Mouse (Mus musculus): ENCODE results near the gene Psma5. TPM values are rescaled to one million over a fixed set of nuclear protein-coding genes. Genes with fewer than 3 reads are reported as not detected.

The Psma5 gene
- polyA plus RNA-seq, 1 experiment from 2014 or later: 294 TPM

GRCm38 (mm10) chr3:108324837-108325236 lies 68.1 kb downstream of the Psma5 start:
- H3K27me3 ChIP-seq (ENCODE audit: control insufficient read depth, insufficient read depth, low read length): no peaks in the 10 kb centered on the region
- WGBS: 85% methylated on average over 4 of the region's 4 CpGs
- H3K9ac ChIP-seq (replicated peaks; ENCODE audit: low read depth, low read length): no peak overlapping the region
- no peak overlapping the region for H3K4me3 ChIP-seq (ENCODE audit: low read depth, low read length)
- peaks cover 6% of the 10 kb centered on the region; the same call in 1 of the 2 replicates for H3K36me3 ChIP-seq (ENCODE audit: control insufficient read depth, insufficient read depth, low read length)
- no peak for ATAC-seq (ENCODE audit: insufficient number of reproducible peaks, insufficient read depth, low FRiP score, low read depth)
- no peak overlapping the region for H3K27ac ChIP-seq (ENCODE audit: low read length)
- H3K4me1 ChIP-seq (ENCODE audit: control insufficient read depth, insufficient read depth, low read length): peaks cover 2% of the 10 kb centered on the region; the same call in 1 of the 2 replicates
- H3K9me3 ChIP-seq (ENCODE audit: control insufficient read depth, low read depth, low read length): no peaks in the 10 kb centered on the region
- no peak overlapping the region for H3K4me2 ChIP-seq (replicated peaks; ENCODE audit: low read depth, low read length)

- no peak overlapping the region for H3K9ac ChIP-seq (replicated peaks; ENCODE audit: low read depth, low read length)
- WGBS: 84% methylated on average over 9 of the region's 9 CpGs
- H3K4me1 ChIP-seq (ENCODE audit: control insufficient read depth, insufficient read depth, low read length): peaks cover 2% of the 10 kb centered on the region; the same call in 1 of the 2 replicates
- no peak for ATAC-seq (ENCODE audit: insufficient number of reproducible peaks, insufficient read depth, low FRiP score, low read depth)
- no peaks in the 10 kb centered on the region for H3K9me3 ChIP-seq (ENCODE audit: control insufficient read depth, low read depth, low read length)
- H3K4me3 ChIP-seq (ENCODE audit: low read depth, low read length): no peak overlapping the region
- no peak overlapping the region for H3K4me2 ChIP-seq (replicated peaks; ENCODE audit: low read depth, low read length)
- peaks cover 8% of the 10 kb centered on the region; the same call in 1 of the 2 replicates for H3K36me3 ChIP-seq (ENCODE audit: control insufficient read depth, insufficient read depth, low read length)
- no peak overlapping the region for H3K27ac ChIP-seq (ENCODE audit: low read length)
- no peaks in the 10 kb centered on the region for H3K27me3 ChIP-seq (ENCODE audit: control insufficient read depth, insufficient read depth, low read length)
These were observed 68.8 kb downstream of the Psma5 start for GRCm38 (mm10) chr3:108325521-108325920.

GRCm38 (mm10) chr3:108327275-108327674 lies 70.5 kb downstream of the Psma5 start:
- Histone ChIP-seq H3K4me1 (ENCODE audit: control insufficient read depth, insufficient read depth, low read length) (peaks cover 2% of the 10 kb centered on the region; the same call in 1 of the 2 replicates), H3K27me3 (ENCODE audit: control insufficient read depth, insufficient read depth, low read length) (no peaks in the 10 kb centered on the region), H3K9ac (replicated peaks; ENCODE audit: low read depth, low read length) (no peak overlapping the region), H3K4me2 (replicated peaks; ENCODE audit: low read depth, low read length) (no peak overlapping the region), H3K36me3 (ENCODE audit: control insufficient read depth, insufficient read depth, low read length) (peaks cover 10% of the 10 kb centered on the region; the same call in 1 of the 2 replicates), H3K4me3 (ENCODE audit: low read depth, low read length) (no peak overlapping the region), H3K27ac (ENCODE audit: low read length) (0 out of 2 replicates have a peak overlapping the region, but pooled peaks have one; percentile 16), H3K9me3 (ENCODE audit: control insufficient read depth, low read depth, low read length) (no peaks in the 10 kb centered on the region)
- WGBS: 83% methylated on average over 8 of the region's 8 CpGs
- no peak for ATAC-seq (ENCODE audit: insufficient number of reproducible peaks, insufficient read depth, low FRiP score, low read depth)

GRCm38 (mm10) chr3:108327916-108328315 lies 71.2 kb downstream of the Psma5 start:
- Histone ChIP-seq H3K27me3 (ENCODE audit: control insufficient read depth, insufficient read depth, low read length) (no peaks in the 10 kb centered on the region), H3K9me3 (ENCODE audit: control insufficient read depth, low read depth, low read length) (no peaks in the 10 kb centered on the region), H3K4me2 (replicated peaks; ENCODE audit: low read depth, low read length) (no peak overlapping the region), H3K36me3 (ENCODE audit: control insufficient read depth, insufficient read depth, low read length) (peaks cover 11% of the 10 kb centered on the region; the same call in 1 of the 2 replicates), H3K9ac (replicated peaks; ENCODE audit: low read depth, low read length) (no peak overlapping the region), H3K27ac (ENCODE audit: low read length) (peak overlapping the region; percentile 76; the same call in 1 of the 2 replicates), H3K4me1 (ENCODE audit: control insufficient read depth, insufficient read depth, low read length) (peaks cover 2% of the 10 kb centered on the region; the same call in 1 of the 2 replicates), H3K4me3 (ENCODE audit: low read depth, low read length) (no peak overlapping the region)
- 56% methylated on average over 3 of the region's 3 CpGs for WGBS
- ATAC-seq (ENCODE audit: insufficient number of reproducible peaks, insufficient read depth, low FRiP score, low read depth): 0 out of 2 replicates have a peak, but pooled peaks have one; percentile 14

GRCm38 (mm10) chr3:108328441-108328841 lies 71.7 kb downstream of the Psma5 start:
- H3K4me3 ChIP-seq (ENCODE audit: low read depth, low read length): no peak overlapping the region
- no peak overlapping the region for H3K4me2 ChIP-seq (replicated peaks; ENCODE audit: low read depth, low read length)
- H3K27me3 ChIP-seq (ENCODE audit: control insufficient read depth, insufficient read depth, low read length): no peaks in the 10 kb centered on the region
- WGBS: 46% methylated on average over 9 of the region's 9 CpGs
- peak overlapping the region; percentile 76; the same call in 1 of the 2 replicates for H3K27ac ChIP-seq (ENCODE audit: low read length)
- no peak for ATAC-seq (ENCODE audit: insufficient number of reproducible peaks, insufficient read depth, low FRiP score, low read depth)
- no peaks in the 10 kb centered on the region for H3K9me3 ChIP-seq (ENCODE audit: control insufficient read depth, low read depth, low read length)
- H3K36me3 ChIP-seq (ENCODE audit: control insufficient read depth, insufficient read depth, low read length): peaks cover 11% of the 10 kb centered on the region; the same call in 1 of the 2 replicates
- H3K4me1 ChIP-seq (ENCODE audit: control insufficient read depth, insufficient read depth, low read length): peaks cover 2% of the 10 kb centered on the region; the same call in 1 of the 2 replicates
- no peak overlapping the region for H3K9ac ChIP-seq (replicated peaks; ENCODE audit: low read depth, low read length)

Other genes with a start within 250 kb of the Psma5 start
- 320 and 324 TPM in 2 replicates for gene Gstm1, start 239.0 kb upstream of the Psma5 start, polyA plus RNA-seq (2014; fragmentation: Nextera tagmentation; extraction: Ambion mirVana)
- 18.1 and 21.2 TPM in 2 replicates for gene Gstm4, start 212.0 kb upstream of the Psma5 start, polyA plus RNA-seq (2014; fragmentation: Nextera tagmentation; extraction: Ambion mirVana)
- 33.6 and 36.0 TPM in 2 replicates for gene Ampd2, start 170.3 kb upstream of the Psma5 start, polyA plus RNA-seq (2014; fragmentation: Nextera tagmentation; extraction: Ambion mirVana)
- 0.51 and 1.2 TPM in 2 replicates for gene Gnat2, start 164.1 kb upstream of the Psma5 start, polyA plus RNA-seq (2014; fragmentation: Nextera tagmentation; extraction: Ambion mirVana)
- 154 and 170 TPM in 2 replicates for gene Gnai3, start 110.8 kb upstream of the Psma5 start, polyA plus RNA-seq (2014; fragmentation: Nextera tagmentation; extraction: Ambion mirVana)
- gene Gpr61, start 102.0 kb upstream of the Psma5 start, polyA plus RNA-seq (2014; fragmentation: Nextera tagmentation; extraction: Ambion mirVana): 0.07 and 0.26 TPM in 2 replicates
- gene Amigo1, start 70.6 kb upstream of the Psma5 start, polyA plus RNA-seq (2014; fragmentation: Nextera tagmentation; extraction: Ambion mirVana): 2.4 and 3.2 TPM in 2 replicates
- gene Cyb561d1, start 55.7 kb upstream of the Psma5 start, polyA plus RNA-seq (2014; fragmentation: Nextera tagmentation; extraction: Ambion mirVana): 2.7 and 2.8 TPM in 2 replicates
- gene Atxn7l2, start 46.0 kb upstream of the Psma5 start, polyA plus RNA-seq (2014; fragmentation: Nextera tagmentation; extraction: Ambion mirVana): 16.8 and 19.9 TPM in 2 replicates
- gene Sypl2, start 30.3 kb upstream of the Psma5 start, polyA plus RNA-seq (2014; fragmentation: Nextera tagmentation; extraction: Ambion mirVana): 0.24 and 0.30 TPM in 2 replicates
- gene Sort1, start 27.2 kb downstream of the Psma5 start, polyA plus RNA-seq (2014; fragmentation: Nextera tagmentation; extraction: Ambion mirVana): 12.3 and 12.9 TPM in 2 replicates
- gene Mybphl, start 108.0 kb downstream of the Psma5 start, polyA plus RNA-seq (2014; fragmentation: Nextera tagmentation; extraction: Ambion mirVana): not detected in 2 replicates
- 39.3 and 44.4 TPM in 2 replicates for gene Psrc1, start 126.9 kb downstream of the Psma5 start, polyA plus RNA-seq (2014; fragmentation: Nextera tagmentation; extraction: Ambion mirVana)
- gene Celsr2, start 158.6 kb downstream of the Psma5 start, polyA plus RNA-seq (2014; fragmentation: Nextera tagmentation; extraction: Ambion mirVana): 20.6 and 21.9 TPM in 2 replicates
- gene Sars, start 188.3 kb downstream of the Psma5 start, polyA plus RNA-seq (2014; fragmentation: Nextera tagmentation; extraction: Ambion mirVana): 115 and 129 TPM in 2 replicates

Data from stomach, embryonic 14.5 days (tissue).